Mouse (Mus musculus) A20 (cell line): ENCODE results near the gene Oasl1.

Experiments
- DNase-seq: peaks from one replicate; pipeline ENCODE4 v3.0.0-alpha.2; 2011; ENCODE audit warnings: low read depth, low spot score

Gene Oasl1

DNA sequence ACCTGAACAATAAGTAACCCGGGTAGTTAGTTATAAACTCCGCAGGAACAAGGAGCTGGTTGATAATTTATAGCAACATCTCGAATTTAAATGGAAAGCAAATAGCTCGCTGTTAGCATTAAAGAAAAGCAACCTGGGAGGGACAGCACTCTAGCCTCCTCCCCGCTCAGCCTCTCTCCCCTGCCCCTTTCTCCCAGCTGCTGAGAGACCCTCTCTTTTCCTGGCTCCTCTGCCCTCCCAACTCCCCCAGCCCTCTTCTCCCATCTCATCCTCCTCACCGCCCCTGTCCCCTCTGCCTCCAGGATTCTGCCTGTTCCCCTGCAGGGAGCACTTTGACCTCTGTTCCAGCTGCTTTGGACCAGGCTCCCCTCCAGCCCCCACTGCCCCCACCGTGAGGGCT, 45.6 kb downstream of the Oasl1 start:
- no peak for DNase-seq

DNA sequence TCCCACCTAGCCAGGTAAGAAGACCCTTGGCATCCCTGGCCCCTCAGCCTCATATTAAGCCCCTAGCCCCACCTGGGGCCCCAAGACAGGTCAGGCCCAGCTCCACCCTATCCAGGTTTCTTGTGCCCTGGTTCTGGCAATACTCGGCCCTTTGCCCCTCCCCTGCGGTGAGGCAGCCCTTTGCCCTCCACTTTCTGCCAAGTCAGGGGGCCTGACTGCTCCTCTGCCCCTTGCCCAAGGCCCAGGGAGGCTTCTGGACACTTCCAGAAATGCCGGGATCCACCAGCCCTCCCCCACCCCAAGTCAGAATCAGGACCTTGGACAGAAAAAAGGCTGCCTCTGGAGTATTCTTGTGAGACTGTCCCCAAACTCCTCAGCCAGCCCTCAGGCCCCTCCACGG, 46.0 kb downstream of the Oasl1 start:
- DNase-seq, result no peak

DNA sequence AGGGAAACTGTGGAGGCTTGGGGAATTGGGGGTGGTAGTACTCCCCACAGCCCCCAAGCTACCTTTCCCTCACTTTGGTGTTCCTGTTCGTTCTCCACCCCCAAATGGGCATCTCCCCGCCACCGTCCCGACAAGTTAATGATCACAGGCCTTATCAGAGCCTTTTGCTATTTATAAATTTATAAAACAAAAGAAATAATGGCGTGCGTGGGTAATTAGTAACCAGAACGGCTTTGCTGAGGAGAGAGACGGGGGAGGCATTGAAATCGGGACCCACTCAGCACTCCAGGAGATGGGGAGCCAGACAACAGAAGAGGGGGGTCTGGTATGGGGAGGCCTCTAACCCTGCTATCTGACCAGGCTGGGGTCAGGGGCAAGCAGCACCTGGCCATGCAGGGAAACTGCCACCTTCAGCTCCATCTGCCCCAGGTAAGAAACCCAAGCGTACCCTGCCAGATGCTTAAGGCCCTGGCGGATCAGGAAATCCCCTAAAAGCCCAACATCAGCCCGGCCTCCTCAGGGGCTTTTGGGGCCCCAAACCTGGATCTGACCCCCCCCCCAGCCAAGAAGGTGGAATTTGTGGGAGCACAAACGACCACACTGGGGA, 46.7 kb downstream of the Oasl1 start:
- no peak for DNase-seq

DNA sequence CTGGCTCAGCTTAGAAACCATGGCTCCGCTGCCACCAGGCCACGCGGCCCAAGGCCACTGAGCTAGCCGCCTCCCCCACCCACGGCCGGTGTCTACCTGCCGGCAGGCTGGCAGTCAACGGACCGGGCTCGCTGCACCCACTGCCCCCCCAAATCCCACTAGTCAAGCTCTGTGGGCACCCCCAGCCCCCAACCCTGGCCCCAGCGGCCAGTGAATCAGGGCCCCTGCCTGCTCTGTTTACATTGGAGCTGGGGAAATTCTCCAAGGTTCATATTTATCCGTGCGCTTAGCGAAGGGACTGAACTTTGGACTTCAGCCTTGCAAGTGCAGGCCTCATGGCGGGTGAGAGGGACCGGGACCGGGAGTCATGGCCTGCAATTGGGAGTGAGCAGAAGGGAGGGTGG, 47.8 kb downstream of the Oasl1 start, which contains the start of gene Hnf1a:
TSS of gene Hnf1a (minus strand) at position 271 of the 404 bp plus-strand sequence.
- DNase-seq, result no peak

DNA sequence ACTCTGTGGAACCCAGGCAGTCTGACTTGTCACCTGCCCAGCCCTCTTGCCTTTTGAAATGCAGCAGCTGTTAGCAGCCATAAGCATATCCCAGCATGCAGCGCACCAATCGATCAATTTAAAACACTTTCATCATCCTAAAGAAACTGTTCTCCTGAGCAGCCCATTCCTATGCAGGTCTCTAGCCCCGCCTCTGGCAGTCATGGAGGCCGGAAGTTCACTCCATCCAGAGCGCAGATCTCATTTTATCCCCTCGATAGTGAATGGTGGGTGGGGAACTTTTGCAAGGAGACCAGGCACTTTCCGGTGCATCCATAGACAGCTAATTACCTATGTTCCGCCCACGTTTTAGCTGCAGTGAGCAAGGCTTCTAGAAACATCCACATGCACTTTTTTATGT, 49.2 kb downstream of the Oasl1 start:
- no peak for DNase-seq

DNA sequence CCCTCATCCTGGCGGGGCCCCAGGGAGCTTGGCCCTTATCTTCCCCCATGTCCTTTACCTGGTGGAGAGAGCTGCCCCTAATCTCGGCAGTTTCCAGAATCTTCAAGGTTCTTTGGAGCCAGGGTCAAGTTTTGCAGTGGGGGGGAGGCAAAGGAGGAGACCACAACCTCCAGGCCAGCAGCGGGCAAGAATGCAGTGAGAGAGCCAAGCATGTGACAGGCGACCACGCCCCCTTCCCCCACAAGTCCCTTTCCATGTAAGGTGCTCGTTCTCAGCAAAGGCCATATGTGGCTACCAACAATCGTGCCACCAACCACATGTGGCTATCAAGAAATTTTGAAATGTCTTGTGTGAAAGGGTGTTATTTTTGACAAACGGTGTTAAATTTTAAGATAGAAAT, 50.1 kb downstream of the Oasl1 start:
- no peak for DNase-seq

DNA sequence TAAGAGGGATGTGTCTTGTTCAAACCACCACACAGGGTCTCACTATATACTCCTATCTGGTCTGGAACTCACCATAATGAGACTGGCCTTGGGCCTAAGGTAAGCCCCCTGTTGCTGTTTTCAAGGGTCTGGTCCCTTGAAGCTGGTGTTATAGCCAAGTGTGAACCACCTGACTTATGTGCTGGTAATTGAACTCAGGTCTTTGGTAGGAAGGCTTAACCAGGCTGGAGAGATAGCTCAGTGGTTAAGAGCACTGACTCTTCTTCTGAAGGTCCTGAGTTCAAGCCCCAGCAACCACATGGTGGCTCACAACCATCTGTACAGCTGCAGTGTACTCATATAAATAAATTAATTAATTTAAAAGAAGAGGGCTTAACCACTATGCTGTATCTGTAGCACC, 53.9 kb downstream of the Oasl1 start:
- DNase-seq, result no peak

DNA sequence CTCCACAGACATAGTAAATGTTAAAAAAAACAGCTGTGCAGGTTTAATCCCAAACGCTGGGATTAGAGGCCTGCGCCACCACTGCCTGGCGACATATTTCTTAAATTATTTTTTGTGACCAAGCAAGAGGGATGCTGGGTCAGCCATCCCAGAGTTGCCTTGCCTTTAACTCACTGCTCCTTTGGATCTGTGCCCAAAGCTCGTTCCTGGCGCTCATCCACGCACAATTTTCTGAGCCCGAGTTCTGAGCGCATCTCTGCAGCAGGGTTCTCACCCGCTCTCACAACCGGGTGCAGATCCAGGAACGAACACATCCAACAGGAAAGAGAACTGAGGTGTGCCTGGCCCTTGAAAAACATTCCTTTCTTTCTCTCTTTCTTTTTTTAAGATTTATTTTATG, 55.4 kb downstream of the Oasl1 start:
- DNase-seq, result no peak

DNA sequence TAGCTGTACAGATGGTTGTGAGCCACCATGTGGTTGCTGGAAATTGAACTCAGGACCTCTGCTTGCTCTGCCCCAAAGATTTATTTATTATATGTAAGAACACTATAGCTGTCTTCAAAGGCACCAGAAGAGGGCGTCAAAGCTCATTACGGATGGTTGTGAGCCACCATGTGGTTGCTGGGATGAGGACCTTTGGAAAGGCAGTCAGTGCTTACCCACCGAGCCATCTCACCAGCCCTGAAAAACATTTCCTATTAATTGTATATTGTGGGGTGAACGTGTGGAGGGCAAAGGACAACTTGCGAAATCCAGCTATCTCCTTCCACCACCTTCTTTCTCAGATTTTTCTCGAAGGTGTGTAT, 55.8 kb downstream of the Oasl1 start:
- DNase-seq, result peak; percentile 85

DNA sequence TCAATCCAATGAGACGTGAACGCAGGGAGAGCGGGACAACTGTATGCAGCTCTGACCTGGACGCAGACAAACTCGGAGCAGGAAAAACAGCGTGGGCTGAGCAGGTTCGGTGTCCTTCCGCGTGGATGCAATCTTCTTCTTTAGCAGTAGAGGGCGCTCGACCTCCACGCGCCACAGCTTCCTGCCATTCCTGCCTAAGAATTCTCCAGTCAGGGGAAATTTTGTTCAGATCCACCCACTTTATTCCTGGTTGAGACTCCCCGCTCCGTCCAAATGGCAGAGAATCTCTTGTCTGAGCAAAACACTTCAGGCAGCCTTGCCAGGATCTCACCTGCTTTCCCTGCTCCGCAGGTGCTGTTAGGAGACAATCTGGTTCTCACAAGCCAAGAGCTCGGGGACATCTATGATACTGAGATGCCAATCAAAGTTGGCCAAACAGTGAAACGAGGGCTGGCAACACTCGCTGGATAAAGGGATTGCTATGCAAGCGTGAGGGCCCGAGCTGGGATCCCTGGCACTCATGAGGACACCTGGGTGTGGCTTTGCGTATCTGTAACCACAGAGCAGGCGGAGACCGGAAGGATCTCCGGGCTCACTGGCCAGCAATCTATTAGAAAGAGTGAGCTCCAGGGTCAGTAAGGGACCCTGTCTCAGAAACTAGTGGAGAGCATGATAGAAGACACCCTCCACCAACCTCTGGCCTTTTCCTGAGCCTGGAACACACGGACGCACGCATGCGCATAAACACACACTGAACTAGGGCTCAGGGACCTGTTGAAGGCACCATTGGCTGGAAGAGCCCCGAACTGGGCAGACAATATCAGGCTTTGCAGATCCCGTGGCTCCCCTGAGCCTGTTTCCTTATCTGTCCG, 56.4 kb downstream of the Oasl1 start:
- peak; percentile 72 for DNase-seq

DNA sequence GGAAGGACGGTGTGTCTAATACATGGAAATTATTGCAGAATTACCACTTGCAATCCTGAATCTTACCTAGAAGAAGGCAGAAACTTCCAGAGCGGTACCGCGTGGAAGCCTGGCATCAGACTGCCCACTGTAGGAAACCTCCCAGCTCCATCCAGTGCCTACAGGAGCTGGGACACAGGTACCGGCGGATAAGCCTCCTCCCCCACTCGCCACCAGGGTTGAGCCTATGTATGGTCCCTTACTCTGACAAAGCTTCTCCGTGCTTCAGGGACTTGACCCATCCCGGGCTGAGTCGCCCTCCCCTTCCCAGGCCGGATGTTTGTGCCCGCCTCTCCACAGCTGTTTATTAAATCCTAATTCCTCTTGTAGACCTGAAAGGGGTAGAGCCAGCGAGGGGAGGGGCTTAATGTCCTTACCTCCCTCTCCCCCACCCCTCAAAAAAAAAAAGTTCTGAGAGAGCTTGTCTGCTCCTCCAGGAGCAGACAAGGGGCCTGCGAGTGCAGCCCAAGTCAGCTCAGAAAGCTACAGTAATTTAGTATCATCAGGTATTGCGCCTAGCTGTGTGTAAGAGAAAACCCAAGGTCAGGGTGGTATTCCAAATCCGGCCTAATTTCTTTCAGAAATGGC, 57.2 kb downstream of the Oasl1 start:
- no peak for DNase-seq

DNA sequence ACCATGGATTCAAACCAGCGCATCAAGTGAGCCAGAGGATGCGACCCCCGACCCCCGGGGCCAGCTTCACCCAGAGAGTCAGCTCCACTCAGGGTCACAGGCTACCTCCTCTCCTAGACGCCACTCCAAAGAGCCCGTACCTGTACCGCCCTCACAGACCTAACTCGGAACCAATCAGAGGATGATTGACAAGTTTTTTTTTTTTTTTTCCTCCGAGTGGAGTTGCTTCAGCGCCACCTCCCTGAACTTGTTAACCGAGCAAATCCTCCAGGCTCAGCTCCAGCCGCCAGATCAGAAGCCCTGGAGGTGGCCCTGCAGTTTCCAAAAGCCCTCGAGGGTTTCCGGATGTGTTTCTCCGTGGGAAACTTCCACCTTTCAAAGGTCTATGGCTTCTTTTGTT, 59.0 kb downstream of the Oasl1 start:
- no peak for DNase-seq

DNA sequence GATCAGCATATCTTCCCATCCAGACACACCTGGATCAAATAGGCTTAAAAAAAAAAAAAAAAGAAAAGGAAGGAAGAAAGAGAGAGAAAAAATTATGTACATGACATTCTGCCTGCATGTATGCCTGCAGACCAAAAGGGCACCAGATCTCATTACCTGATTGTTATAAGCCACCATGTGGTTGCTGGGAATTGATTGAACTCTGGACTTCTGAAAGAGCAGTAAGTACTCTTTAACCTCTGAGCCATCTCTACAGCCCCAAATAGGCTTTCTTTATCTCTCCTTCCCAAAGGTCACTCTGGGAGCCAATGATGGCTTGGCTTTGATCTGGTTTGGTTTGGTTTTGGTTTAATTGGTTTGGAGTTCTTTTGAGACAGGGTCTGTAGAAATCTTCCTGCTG, 62.0 kb downstream of the Oasl1 start:
- DNase-seq, result no peak
